Mouse (Mus musculus) megakaryocyte progenitor cell, adult 5-6 weeks (primary cell): ENCODE measurements around the gene Myh10. TPM values are rescaled to one million over a fixed set of nuclear protein-coding genes. Genes with fewer than 3 reads are reported as not detected.
"Not testable (repeated sequence)": the region's sequence is repeated elsewhere in the genome, so short reads cannot be mapped to it uniquely, and the experiment has no call there.

Experiments
- ATAC-seq: replicated peaks from 2 replicates; pipeline ENCODE4 v1.8.0; 2016; ENCODE audit warnings: mild to moderate bottlenecking, moderate TSS enrichment, inconsistent platforms; ENCODE audit not compliant: poor library complexity
- total RNA-seq, 2 experiments: library from RNA; stranded (forward) in 1 of 2; stranded (reverse) in 1 of 2; fragments of 157-497, 149-512 nt in 1 of 2; fragments of 200-1000 nt in 1 of 2; gene quantifications; 2 replicates each; pipeline versions ENCODE4 v1.2.3 to v1.2.4; 2015 to 2017

Gene Myh10
- total RNA-seq, 2 experiments from 2014 or later, result 3.9 to 8.4 TPM

GRCm38 (mm10) chr11:68785813-68786212, 94.5 kb downstream of the Myh10 start:
- no peak for ATAC-seq

GRCm38 (mm10) chr11:68787222-68787621, 95.9 kb downstream of the Myh10 start:
- ATAC-seq, result no peak

GRCm38 (mm10) chr11:68790720-68791119, 99.4 kb downstream of the Myh10 start:
- ATAC-seq, result no peak

- ATAC-seq, result no peak
These were observed 100.4 kb downstream of the Myh10 start for GRCm38 (mm10) chr11:68791794-68792193.

- ATAC-seq, result no peak
These were observed 106.9 kb downstream of the Myh10 start for GRCm38 (mm10) chr11:68798258-68798657.

- ATAC-seq, result peak; percentile 47; the same call in 1 of the 2 replicates
These were observed 113.8 kb downstream of the Myh10 start for GRCm38 (mm10) chr11:68805148-68805547.

- ATAC-seq, result peak; percentile 82
These were observed 116.4 kb downstream of the Myh10 start for GRCm38 (mm10) chr11:68807787-68808186.

- no peak for ATAC-seq
These were observed 120.7 kb downstream of the Myh10 start for GRCm38 (mm10) chr11:68811881-68812577.

- ATAC-seq, result no peak
These were observed 127.1 kb downstream of the Myh10 start for GRCm38 (mm10) chr11:68818416-68818815.

- no peak for ATAC-seq
These were observed 128.0 kb downstream of the Myh10 start for GRCm38 (mm10) chr11:68819226-68819805.

- ATAC-seq, result no peak
These were observed 131.0 kb downstream of the Myh10 start for GRCm38 (mm10) chr11:68822326-68822725.

GRCm38 (mm10) chr11:68826735-68827134, 135.4 kb downstream of the Myh10 start:
- no peak for ATAC-seq

GRCm38 (mm10) chr11:68831580-68831979, 140.2 kb downstream of the Myh10 start:
- ATAC-seq, result not testable (repeated sequence)

- ATAC-seq, result peak; percentile 90
These were observed 141.4 kb downstream of the Myh10 start for GRCm38 (mm10) chr11:68832793-68833192.

GRCm38 (mm10) chr11:68833593-68833992, 142.2 kb downstream of the Myh10 start:
- ATAC-seq, result 0 out of 2 replicates have a peak, but pooled peaks have one; percentile 14

GRCm38 (mm10) chr11:68835034-68835433, 143.7 kb downstream of the Myh10 start:
- ATAC-seq, result no peak

- ATAC-seq, result no peak
These were observed 148.2 kb downstream of the Myh10 start for GRCm38 (mm10) chr11:68839606-68840005.

- ATAC-seq, result no peak
These were observed 159.5 kb downstream of the Myh10 start for GRCm38 (mm10) chr11:68850862-68851261.

GRCm38 (mm10) chr11:68851644-68852485, 160.5 kb downstream of the Myh10 start:
- ATAC-seq, result no peak

- ATAC-seq, result peak; percentile 32
These were observed 161.1 kb downstream of the Myh10 start for GRCm38 (mm10) chr11:68852486-68852901.

GRCm38 (mm10) chr11:68852932-68853409, 161.6 kb downstream of the Myh10 start:
- ATAC-seq, result peak; percentile 86
